Mouse (Mus musculus) ovary, postnatal 10 days (tissue): ENCODE data around the gene Bicc1.

ENCODE experiments used
- DNase-seq: peaks from one replicate; pipeline ENCODE4 v3.0.0; 2022; ENCODE audit warnings: low spot score

Bicc1 gene

DNA sequence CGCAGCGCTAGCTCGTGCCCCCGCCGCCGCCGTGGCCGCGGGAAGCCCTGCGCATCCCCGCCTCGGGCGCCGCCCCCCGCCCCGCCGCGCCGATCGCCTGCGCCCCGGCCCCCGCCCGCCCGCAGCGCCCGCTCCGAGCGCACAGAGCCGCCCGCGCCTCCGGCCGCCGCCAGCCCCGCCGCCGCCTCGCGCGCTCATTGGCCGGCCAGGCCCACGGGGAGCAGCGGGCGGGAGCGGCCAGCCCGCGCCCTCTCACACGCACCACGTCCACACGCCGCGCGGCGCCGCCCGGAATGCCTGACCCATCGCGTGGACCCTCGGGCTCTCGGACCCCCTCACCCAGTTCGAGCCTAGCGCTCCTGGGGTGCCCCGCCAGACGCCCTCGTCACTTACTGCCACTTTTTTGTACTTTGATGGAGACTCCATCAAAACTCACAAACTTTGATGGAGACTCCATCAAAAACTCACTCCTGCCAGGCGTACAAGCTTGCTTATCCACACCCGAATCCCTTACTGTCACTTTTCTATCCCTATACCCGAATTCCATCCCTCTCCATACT is at the start of gene Bicc1:
Gene Bicc1, minus strand, starts transcription at position 25 of the 560 bp plus-strand sequence.
- peak; percentile 16 for DNase-seq

DNA sequence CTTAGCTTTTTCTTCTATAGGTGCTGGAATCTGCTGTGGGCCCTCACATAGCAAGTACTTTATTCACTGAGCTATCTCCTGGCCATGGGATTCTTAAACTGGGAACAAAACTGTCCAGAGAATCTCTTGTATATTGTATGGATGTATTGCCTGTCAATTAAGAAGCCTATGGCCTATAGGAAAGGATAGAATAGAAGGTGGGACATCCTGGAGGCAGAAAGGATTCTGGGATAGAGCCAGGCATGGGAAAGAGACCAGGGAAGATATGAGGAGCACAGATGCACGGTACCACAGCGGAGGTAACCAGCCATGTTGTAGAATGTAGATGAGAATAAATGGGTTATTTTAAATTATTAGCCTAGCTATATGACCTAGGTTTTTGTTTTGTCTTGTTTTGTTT is 42.0 kb upstream of the Bicc1 start:
- no peak for DNase-seq

DNA sequence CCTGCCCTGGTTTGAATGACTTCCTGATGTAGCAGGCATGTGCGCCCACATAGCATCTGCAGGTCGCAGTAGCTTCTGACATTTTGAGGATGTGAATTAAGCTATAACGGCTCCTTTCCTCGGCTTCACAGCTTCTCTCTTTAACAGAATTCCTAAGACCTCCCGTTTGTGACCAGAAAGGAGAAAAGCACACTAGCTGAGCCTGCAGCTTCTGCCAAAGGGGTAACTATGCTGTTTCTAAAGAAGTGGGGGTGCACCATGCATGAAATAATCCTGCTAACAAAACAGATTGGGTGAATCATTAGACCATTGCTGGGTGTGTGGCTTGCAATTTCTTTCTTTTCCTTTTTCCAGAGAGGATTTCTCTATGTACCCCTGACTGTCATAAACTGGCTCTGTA is 41.5 kb upstream of the Bicc1 start:
- DNase-seq: no peak

DNA sequence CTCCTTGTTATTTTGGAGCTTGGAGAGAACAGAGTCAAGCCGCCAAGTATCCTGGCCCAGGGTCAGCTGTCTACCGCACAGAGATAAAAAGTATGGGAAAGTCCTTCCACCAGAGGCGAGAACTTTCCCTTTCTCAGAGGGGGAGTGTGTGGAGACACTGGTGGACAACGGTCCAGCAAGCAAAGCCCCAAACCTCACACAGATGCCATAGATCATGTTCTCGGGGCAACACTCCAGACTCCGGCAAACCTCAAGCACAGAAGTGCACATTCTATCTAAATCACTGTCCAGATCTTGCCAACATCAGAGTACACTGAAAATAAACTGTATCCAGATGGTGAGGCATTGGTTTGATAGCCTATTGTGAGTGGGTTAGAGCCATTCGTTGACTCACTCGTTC is 39.2 kb upstream of the Bicc1 start:
- DNase-seq: no peak

DNA sequence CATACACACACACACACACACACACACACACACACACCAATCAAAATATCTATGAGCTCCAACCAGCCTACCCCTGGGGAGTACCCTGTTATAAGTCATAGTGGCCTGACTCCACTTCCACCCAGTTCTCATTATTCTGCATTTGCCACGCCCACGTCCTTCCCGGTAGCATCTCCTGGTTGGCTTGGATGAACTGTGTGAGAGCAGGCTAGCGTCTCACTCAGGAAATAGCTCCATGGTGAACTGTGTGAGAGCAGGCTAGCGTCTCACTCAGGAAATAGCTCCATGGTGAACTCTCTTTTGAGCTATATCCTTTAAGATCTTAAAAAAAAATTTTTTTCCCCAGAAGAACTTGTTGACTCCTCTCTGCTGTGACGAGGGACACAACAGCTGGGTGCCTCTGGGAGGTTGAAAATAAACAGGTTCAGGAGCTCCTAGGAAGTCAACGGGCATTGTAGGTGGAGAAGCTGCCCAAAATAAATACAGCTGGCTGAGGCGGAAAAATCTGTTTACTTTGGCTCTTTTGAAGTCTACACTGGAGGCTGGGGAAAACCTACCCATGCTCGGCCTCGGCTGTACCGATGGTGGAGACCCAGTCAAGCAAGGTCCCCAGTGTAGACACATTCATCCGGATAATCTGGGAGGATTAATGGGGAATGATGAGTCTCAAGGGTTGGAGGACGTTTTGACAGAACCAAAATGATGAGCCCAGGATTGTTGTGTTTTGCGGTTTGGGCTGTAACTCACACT is 37.7 kb upstream of the Bicc1 start:
- no peak for DNase-seq

DNA sequence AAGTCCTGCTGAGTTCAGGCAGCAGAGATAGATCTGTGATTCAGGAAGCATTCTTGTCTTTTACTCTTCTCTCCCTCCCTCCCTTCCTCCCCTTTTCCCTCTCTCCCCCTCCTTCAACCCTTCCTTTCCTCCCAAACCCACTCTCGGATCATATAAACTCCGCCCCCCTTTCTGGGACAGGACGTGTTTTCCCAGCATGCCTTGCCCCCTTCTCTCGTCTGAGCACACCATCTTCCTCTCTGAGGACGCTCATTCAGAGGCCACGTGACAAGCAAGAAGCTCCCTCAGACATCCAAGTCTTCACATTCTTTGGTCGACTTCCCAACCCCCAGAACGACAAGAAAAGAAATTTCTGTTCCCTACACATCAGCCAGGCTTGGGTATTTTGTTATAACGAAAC is 36.0 kb upstream of the Bicc1 start:
- DNase-seq: no peak

DNA sequence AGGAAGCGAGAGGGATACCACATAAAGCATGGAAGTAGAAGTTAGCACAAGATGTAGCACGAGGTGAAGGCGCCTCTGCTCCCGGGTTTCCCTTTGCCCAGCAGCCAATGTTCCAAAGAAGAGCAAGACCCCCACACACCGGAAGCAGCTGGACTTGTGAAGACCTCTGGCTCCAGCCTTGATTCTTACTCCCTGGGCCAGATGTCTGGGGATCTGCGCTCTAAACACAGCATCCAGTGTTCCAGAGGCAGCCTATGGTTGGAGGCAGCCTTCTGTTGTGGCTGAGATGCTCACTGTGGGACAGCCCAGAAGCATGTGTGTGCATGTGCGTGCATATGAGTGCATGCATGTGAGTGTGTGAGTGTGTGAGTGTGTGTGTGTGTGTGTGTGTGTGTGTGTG is 35.2 kb upstream of the Bicc1 start:
- no peak for DNase-seq

DNA sequence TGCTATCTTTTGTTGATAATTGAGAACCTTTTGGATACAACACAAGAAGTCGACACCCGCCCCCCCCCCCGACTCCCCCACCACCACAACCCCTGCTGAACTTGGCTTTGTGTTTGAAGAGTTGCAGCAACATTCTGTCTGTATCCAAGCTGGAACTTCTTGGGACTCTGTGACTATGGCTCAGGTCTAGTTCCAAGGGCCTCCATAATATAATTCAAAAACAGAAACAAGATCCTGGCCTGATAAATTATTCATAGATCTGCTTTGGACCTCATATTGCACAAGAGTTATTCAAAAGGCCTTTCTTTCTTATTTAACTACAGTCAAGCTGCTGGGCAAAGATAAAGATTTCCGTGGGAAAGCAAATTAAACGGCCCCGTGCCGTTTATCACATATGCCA is 33.8 kb upstream of the Bicc1 start:
- DNase-seq: no peak

DNA sequence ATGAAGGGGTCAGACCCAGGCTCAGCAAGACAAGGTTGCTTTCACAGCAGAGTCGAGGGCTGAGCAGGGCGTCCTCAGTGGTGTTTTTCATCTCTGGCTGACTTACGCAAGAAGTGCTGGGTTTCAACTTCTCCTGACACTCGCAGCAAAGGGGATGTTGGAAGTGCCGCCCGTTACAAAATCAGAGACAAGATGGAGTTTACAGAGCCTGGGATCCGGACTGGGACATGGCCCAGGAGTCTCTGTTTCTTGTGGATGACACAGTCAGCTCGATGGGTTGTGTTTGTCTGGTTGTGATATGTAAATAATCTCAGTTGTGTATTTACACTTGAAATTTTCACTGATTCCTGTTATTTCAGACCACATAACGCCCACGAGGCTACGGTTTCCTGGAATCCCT is 33.4 kb upstream of the Bicc1 start:
- no peak for DNase-seq

DNA sequence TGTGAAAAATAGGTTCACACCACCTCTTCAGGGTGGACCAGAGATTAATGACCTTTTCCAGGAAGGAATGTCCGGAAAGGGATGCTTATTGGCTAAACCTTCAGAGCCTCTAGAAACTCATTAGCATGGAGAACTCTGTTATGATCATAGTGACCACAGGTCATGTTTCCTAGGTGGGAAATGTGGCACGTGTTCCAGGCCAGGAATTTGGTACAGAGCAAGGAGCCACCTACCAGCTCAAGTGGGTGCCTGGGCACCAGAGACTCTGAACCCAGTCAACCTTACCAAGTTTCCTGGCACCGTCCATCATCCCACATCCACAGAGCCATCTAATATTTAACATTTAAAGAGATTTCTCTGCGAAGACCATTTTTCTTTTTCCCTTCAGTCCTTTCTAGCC is 29.2 kb upstream of the Bicc1 start:
- no peak for DNase-seq

DNA sequence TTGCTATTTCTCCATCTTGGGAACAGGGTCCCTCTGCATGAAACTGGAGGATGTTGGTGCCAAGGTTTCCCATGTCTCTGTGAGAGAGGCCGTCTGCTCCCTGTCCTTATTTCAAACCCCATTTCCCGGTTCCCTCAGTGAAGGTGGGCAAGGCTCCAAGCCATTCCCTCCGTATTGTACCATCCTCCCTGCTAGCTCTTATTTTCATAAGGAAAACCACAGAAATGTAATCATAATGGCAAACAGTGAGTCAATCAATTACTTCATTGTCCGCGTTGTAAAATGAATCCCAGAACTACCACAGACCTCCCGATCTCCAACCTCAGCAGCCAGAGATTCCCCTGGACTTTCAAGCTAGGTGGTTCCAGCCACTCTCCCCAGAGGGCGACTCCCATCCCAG is 25.6 kb upstream of the Bicc1 start:
- no peak for DNase-seq

DNA sequence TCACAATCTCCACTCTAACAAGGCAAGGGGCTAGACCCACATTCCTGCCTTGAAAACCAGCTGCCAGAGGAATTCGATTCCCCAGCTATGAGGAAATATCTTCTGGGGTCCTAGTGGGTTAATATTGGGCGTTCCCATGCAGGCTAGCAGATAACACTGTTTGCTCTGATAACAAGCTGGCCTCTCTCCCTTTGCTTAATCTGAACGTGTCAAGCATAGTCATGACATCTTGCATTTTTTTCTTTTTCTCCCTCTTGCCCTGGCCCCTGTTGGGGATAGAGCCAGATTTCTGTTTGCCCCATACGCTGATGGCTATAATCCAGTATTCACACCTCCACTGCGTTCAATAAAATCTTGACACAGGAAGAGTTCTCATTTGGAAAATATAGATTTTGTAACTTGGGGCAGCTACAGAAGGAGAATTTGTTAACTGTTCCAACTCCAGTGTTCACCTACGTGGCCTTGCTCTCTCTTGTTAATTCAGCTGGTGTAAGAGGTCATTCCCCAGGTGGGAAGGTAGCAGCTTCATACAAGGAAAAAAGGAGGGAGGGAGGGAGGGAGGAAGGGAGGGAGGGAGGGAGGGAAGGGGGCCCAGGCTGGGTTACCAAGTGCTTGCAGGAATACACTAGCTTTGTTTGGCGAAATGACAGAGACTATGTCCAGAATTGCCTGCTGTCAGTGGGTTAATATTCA is 24.0 kb upstream of the Bicc1 start:
- DNase-seq: no peak

DNA sequence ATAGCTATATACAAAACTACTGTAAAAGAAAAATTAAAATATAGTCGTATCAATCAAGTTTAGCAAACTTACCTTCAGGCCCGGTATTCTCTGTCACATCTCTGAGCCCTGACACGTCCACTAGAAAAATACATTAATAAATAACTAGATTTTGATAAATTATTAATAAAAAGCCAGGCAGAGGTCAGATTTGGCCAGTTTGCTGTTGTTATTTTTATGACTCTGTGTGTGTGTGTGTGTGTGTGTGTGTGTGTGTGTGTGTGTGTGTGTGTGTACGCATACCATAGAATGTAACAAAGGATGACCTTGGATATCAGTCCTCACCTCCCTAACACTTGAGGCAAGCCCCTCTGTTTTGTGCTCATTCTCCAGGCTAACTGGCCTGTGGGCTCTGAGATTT is 22.4 kb upstream of the Bicc1 start:
- DNase-seq: no peak

DNA sequence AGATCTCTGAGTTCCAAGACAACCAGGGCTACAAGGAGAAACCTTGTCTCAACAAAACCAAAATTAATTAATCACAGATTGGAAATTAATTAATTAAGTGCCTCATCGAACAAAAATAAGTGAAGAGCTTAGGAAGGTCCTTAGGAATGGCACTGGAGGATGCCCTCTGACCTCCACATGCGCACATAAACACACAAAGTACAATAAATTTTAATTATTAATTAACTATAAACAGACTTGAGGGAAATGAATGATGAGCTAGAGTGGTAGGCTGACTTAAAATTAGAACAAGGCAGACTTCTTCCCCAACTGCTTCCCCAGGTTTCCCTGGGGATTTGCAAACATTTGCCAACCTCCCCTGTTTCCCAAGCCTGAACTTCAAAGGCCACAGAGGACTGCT is 21.6 kb upstream of the Bicc1 start:
- no peak for DNase-seq

DNA sequence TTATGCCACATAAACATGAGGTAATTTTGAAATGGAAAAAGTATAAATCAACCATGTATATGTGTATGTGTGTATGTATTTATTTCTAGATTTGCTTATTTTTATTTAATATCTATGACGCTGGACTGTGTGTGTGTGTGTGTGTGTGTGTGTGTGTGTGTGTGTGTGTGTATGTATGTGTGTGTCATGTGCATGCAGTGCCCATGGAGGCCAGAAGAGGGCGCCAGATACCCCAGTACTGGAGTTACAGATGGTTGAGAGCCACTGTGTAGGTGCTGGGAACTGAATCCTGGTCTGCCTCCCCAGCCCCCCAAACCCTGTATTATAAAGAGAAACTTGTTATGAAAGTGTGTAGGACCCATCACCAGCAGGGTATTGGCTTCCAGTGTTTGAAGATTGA is 20.6 kb upstream of the Bicc1 start:
- no peak for DNase-seq

DNA sequence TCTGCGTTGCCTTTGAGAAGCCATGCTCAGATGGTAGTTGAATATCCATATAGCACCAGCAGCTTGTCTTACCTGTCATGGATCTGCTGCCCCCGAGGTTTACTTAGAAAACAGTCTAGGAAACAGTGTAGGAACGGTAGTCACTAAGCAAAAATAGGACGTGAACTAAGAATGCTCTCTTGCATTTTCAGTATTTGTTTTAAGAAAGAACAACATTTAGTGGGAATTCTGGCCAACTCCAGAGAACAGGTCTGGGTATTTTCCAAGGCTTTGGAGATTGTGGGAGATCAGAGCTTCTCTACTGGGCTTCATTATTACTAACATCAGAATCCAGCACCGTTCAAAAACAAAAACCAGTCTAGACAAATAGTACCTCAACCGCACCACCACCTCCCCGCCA is 17.7 kb upstream of the Bicc1 start:
- no peak for DNase-seq

DNA sequence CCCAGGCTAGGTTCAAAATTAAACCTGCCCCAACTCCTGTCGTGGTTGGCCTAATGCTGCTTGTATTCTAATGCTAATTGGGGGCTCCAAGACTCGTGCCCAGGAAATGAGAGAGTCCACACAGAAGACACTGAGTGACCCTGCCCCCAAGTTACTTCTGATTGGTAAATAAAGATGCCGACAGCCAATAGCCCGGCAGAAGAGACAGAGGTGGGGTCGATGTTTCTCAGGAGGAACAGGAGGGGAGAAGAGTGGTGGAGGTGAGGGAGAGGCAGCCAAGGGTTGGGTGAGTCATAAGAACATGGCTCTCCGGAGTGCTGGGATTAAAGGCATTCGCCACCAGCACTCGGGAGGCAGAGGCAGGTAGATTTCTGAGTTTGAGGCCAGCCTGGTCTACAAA is 16.8 kb upstream of the Bicc1 start:
- DNase-seq: no peak

DNA sequence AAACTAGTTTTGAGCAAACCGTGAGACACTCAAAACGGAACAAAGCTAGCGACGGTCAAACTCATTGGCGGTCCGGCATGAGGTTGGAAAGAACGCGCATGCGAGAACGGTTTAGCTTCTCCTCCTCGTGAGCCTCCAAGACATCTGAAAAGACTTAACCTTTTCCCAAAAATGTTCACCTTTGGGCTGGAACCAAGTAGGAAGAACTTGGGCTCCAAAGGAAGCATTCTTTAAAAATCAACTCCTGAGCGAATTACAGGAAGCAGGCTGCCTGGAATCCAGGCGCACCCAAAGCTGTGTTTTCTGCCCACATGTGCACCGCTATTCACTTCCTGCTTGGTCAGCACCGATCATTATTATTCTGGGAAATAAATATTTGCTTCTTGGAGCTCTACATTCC is 15.8 kb upstream of the Bicc1 start:
- no peak for DNase-seq

DNA sequence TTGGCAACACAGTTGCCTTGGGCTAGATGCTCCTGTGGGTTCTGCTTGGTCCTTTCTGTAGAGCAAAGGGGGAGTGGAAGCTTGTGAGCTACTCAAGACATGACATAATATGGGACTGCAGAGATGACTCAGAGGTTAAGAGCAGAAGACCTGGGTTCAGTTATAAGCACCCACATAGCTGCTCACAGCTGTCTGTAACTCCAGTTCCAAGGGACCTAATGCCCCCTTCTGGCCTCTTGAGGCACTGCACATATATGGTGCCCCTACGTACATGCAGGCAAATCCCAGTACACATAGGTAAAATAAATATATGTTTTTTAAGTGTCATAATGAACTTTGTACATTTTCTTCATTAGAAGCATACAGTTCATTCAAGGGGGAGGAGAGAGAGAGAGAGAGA is 11.9 kb upstream of the Bicc1 start:
- no peak for DNase-seq

DNA sequence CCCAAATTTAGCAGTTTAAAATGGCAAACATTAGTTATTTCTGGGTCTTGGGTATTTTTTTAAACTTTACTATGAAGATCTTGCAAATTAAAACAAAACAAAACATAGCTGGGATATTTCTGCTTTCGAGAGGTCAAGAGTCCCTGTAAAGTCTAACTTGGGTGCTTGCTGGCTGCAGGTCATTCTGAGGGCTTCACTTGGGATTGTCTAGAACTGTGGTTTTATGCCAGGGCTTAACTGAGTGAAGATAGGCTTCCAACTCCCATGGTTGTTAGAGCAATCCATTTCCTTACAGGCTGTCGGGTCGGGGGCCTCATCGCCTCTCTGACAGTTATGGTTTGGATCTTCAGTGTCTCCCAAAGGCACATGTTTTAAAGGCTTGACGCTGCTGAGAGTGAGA is 11.3 kb upstream of the Bicc1 start:
- no peak for DNase-seq

DNA sequence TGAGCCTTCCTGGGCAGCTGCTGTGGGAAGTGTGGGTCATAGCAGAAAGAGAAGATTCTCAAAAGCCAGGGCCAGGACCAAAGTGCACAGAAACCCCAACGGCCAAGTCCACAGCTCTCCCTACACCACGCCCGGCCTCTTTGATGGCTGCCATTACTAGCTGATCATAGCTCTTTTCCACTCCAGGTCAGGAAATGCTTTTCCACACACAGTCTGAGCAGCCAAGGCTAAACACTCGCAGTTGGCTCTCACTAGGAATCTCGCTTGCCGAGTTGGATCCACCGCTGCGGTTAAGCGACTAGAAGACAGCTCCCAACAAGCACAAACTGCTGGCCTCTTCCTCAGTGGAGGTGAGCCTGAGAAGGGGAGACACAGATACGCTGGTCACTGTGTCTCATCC is 10.3 kb upstream of the Bicc1 start:
- DNase-seq: no peak

DNA sequence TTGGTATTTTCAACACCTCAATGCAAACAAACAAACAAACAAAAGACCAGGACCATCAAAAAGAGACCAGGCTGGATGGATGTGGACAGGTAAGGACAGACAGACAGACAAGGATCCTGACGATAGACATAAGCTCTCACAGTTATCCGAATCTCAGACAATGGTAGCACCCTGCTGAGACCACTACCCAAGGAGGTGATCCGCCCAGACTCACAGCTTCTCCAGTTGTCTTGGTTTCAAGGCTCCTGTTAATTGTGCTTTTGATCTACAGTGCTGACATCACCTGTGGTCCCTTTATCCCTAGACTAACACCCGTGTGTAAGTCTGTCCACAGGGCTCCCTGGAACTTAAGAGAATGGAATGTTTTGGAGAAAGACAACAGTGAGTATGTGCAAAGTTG is 9.7 kb upstream of the Bicc1 start:
- no peak for DNase-seq

DNA sequence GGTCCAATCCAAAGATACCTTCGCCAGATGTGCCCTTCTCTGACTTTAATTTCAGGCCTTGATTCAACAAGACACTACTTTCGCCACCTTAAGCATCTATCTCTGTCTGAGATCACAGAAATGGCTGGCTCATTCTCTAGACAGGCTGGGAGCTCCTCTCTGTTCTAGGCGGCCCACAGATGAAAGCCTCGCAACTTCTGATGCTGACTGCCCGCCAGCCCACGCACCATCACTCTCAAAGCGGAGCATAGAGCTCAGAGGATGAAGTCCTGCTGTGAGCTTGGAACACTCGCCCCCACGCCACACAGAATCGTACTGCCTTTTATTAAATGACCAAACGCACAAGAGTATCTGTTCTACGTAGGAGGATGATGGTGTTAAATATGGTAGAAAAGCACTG is 949 bp upstream of the Bicc1 start:
- no peak for DNase-seq
